Mouse (Mus musculus) heart, postnatal 0 days (tissue): ENCODE data around the gene S1pr4.

Source experiments
- CTCF ChIP-seq: IDR thresholded peaks from 2 replicates; pipeline ENCODE4 v1.5.1; 2016; ENCODE audit warnings: antibody characterized with exemption, control low read depth, low read depth
- EP300 ChIP-seq: IDR thresholded peaks from 2 replicates; pipeline ENCODE4 v1.6.1; 2016; ENCODE audit warnings: antibody characterized with exemption, low read depth

GRCm38 (mm10) chr10:81461673-81462414 lies 38.1 kb downstream of the S1pr4 start:
- TF ChIP-seq EP300 (no peak), CTCF (no peak)
